Comparison of ENCODE assay signal across 28 mouse cellular contexts in the genomic region with DNA sequence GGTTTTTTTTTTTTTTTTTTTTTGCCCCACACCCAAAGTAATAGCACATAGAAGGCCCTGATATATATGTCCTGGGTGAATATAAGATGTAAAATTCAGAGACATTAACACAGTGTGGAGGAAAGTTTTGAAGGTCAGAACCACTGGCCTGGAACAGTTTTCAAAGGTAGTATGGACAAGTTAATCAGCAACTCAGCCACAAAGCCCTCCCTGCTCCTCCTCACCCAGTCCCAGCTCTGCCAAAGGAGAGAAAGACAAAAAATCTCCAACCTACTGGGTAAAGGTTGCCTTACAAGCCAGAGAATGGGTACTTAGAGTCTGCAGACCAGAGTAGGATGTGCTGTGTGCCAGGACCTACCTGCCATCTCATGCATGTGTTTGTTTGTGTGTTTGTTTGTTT.
A peak's percentile ranks its signal among the peaks of the same experiment; 100 is the strongest.
DNase-seq lines count a peak whose midpoint lies in the region; ATAC-seq and TF ChIP-seq lines count a peak whose summit lies in the region.
"Had no signal": no experiment of that assay in that cellular context is flagged by ENCODE, and none has a peak within 500 bp of the region (broad histone marks: within the 10 kb centered on the region; RNA-seq: fewer than 3 reads in every experiment).

No protein-coding gene starts in this region.

- H3K9me3 ChIP-seq in kidney, postnatal 0 days (replicated peaks; ENCODE audit: low read length), result no peaks in the 10 kb centered on the region
- H3K9me3 ChIP-seq: forebrain, embryonic 10.5 days; forebrain, embryonic 13.5 days; heart, embryonic 12.5 days; heart, embryonic 15.5 days; hindbrain, embryonic 10.5 days had no signal

- H3K9ac ChIP-seq in kidney, postnatal 0 days (ENCODE audit: low read depth, low read length), result no peak overlapping the region
- H3K9ac ChIP-seq: forebrain, embryonic 13.5 days; forebrain, postnatal 0 days; heart, embryonic 12.5 days; heart, embryonic 15.5 days; hindbrain, embryonic 14.5 days had no signal

- H3K4me1 ChIP-seq in kidney, adult 2 months (ENCODE audit: control insufficient read depth, insufficient read depth, low read length), result peaks cover 6% of the 10 kb centered on the region; the same call in 1 of the 2 replicates
- no peaks in the 10 kb centered on the region for H3K4me1 ChIP-seq in kidney, postnatal 0 days (replicated peaks; ENCODE audit: insufficient read depth, low read length)
- H3K4me1 ChIP-seq: forebrain, embryonic 10.5 days; forebrain, embryonic 13.5 days; heart, embryonic 12.5 days; heart, embryonic 15.5 days; hindbrain, embryonic 10.5 days had no signal

- TF ChIP-seq POLR2A in kidney, adult 2 months (IDR thresholded peaks at IDR 0.05; ENCODE audit: low read depth, low read length), result no peak

- ATAC-seq in kidney, postnatal 0 days (replicated peaks; ENCODE audit: low FRiP score, low read depth), result peak; percentile 59
- no peak for ATAC-seq in megakaryocyte-erythroid progenitor cell, adult 5-6 weeks (replicated peaks; ENCODE audit: low FRiP score, low TSS enrichment, poor library complexity, severe bottlenecking)
- ATAC-seq: CD4-positive, CD25-positive, alpha-beta regulatory T cell, adult 4 months; forebrain, embryonic 13.5 days; forebrain, postnatal 0 days had no signal

- no peak overlapping the region for H3K4me2 ChIP-seq in kidney, postnatal 0 days (ENCODE audit: low read length)
- H3K4me2 ChIP-seq: forebrain, embryonic 13.5 days; heart, embryonic 12.5 days; heart, embryonic 15.5 days; hindbrain, embryonic 14.5 days had no signal

- H3K4me3 ChIP-seq in kidney, adult 2 months (ENCODE audit: insufficient read depth, low read depth, low read length), result no peak overlapping the region
- H3K4me3 ChIP-seq in kidney, postnatal 0 days (replicated peaks; ENCODE audit: low read depth, low read length), result no peak overlapping the region
- H3K4me3 ChIP-seq: forebrain, embryonic 10.5 days; forebrain, embryonic 13.5 days; gastrocnemius, adult 2 months; heart, embryonic 12.5 days; heart, embryonic 15.5 days; hindbrain, embryonic 10.5 days had no signal

- DNase-seq in kidney, adult 2 months, result peak; percentile 82
- DNase-seq in kidney, adult 9 months, result peak; percentile 74
- peak; percentile 7 for DNase-seq in kidney, postnatal 0 days (ENCODE audit: low spot score)
- peak; percentile 39 to 56 for DNase-seq in kidney, postnatal 25 days
- no peak for DNase-seq in thymus, postnatal 14 days
- no peak for DNase-seq in embryo, embryonic 9.5 days (ENCODE audit: extremely low spot score)
- DNase-seq in layer of hippocampus, postnatal 25 days (ENCODE audit: extremely low spot score in 1 of 2, low spot score in 1 of 2), result no peak
- DNase-seq: adrenal gland, adult 2 months; adrenal gland, postnatal 14 days; cerebellum, adult 11 months; cerebellum, adult 2 months; cerebellum, adult 9-11 months; cerebellum, postnatal 25 days; embryo, embryonic 11 days; forebrain, postnatal 0 days; gastrocnemius, adult 2 months; gastrocnemius, postnatal 14 days; heart, adult 18-20 months; heart, postnatal 10 days; heart, postnatal 36 days had no signal

- no peaks in the 10 kb centered on the region for H3K27me3 ChIP-seq in kidney, adult 2 months (replicated peaks; ENCODE audit: control insufficient read depth, insufficient read depth, low read length)
- H3K27me3 ChIP-seq in kidney, postnatal 0 days (ENCODE audit: insufficient read depth, low read length), result no peaks in the 10 kb centered on the region
- H3K27me3 ChIP-seq: forebrain, embryonic 13.5 days; heart, embryonic 12.5 days; heart, embryonic 15.5 days had no signal

- no peak overlapping the region for H3K27ac ChIP-seq in kidney, adult 2 months (ENCODE audit: insufficient read depth, low read depth, low read length)
- peak overlapping the region; percentile 14; the same call in 1 of the 2 replicates for H3K27ac ChIP-seq in kidney, postnatal 0 days
- H3K27ac ChIP-seq: forebrain, embryonic 10.5 days; forebrain, embryonic 13.5 days; gastrocnemius, adult 2 months; heart, embryonic 15.5 days; hindbrain, embryonic 10.5 days; hindbrain, embryonic 14.5 days had no signal

- TF ChIP-seq CTCF in kidney, adult 2 months (conservative IDR thresholded peaks at IDR 0.05; ENCODE audit: insufficient read depth, insufficient read length, low read depth, low read length), result no peak
- TF ChIP-seq CTCF in kidney, postnatal 0 days (IDR thresholded peaks at IDR 0.05; ENCODE audit: low read depth), result no peak

- no peaks in the 10 kb centered on the region for H3K36me3 ChIP-seq in kidney, adult 2 months (ENCODE audit: control insufficient read depth, insufficient read depth, low read length)
- H3K36me3 ChIP-seq in kidney, postnatal 0 days (ENCODE audit: insufficient read depth, low read length), result no peaks in the 10 kb centered on the region
- H3K36me3 ChIP-seq: forebrain, embryonic 10.5 days; heart, embryonic 12.5 days; heart, embryonic 15.5 days; hindbrain, embryonic 10.5 days had no signal

Comparison
In these comparisons a context has a peak if more than half of its experiments do, and no peak if none do; other contexts are left out.
1. DNase-seq: peak in kidney, adult 2 months (single experiment), kidney, adult 9 months (single experiment), kidney, postnatal 0 days (single experiment) and kidney, postnatal 25 days (2 of 2); none in thymus, postnatal 14 days (single experiment), embryo, embryonic 9.5 days (single experiment) and layer of hippocampus, postnatal 25 days (0 of 2).